Mouse (Mus musculus) spleen, adult 2 months (tissue): Measurements from ENCODE around the gene Klhdc8b. TPM values are rescaled to one million over a fixed set of nuclear protein-coding genes. Genes with fewer than 3 reads are reported as not detected.

Experiments used
- DNase-seq, 2 experiments: peaks; one replicate each; pipeline versions ENCODE4 v3.0.0 to v3.0.0-alpha.2; 2012 to 2021; ENCODE audit warnings: low spot score in 2 of 2, low read depth in 1 of 2
- H3K27ac ChIP-seq: fragments of 200-500 bp; 2 replicates; pipeline ENCODE4 v1.5.1; 2012; ENCODE audit warnings: low read length, inconsistent platforms; ENCODE audit not compliant: insufficient read depth
- H3K27me3 ChIP-seq: fragments of 200-500 bp; 2 replicates; pipeline ENCODE4 v1.6.1; 2012; ENCODE audit warnings: mild to moderate bottlenecking, moderate library complexity, low read length, inconsistent platforms; ENCODE audit not compliant: control insufficient read depth, insufficient read depth
- H3K36me3 ChIP-seq: fragments of 200-500 bp; 2 replicates; pipeline ENCODE4 v1.6.1; 2012; ENCODE audit warnings: mild to moderate bottlenecking, low read length, inconsistent platforms; ENCODE audit not compliant: control insufficient read depth, insufficient read depth
- H3K4me1 ChIP-seq: fragments of 200-500 bp; 2 replicates; pipeline ENCODE4 v1.6.1; 2011; ENCODE audit warnings: inconsistent platforms; ENCODE audit not compliant: control insufficient read depth, insufficient read depth, insufficient read length
- H3K4me3 ChIP-seq: fragments of 200-500 bp; 2 replicates; pipeline ENCODE4 v1.5.1; 2011; ENCODE audit warnings: mild to moderate bottlenecking, inconsistent platforms; ENCODE audit not compliant: insufficient read depth, insufficient read length; ENCODE audit errors: extremely low read depth
- CTCF ChIP-seq: fragments of 200-500 bp; IDR thresholded peaks from 2 replicates; pipeline ENCODE4 v1.5.1; 2011; ENCODE audit warnings: mild to moderate bottlenecking, inconsistent platforms; ENCODE audit not compliant: insufficient read depth, insufficient read length, insufficient replicate concordance; ENCODE audit errors: extremely low read depth
- POLR2A ChIP-seq: fragments of 200-500 bp; IDR thresholded peaks from 2 replicates; pipeline ENCODE4 v1.6.1; 2011; ENCODE audit warnings: low read depth, low read length, inconsistent platforms
- WGBS: fragments of 180-500 bp; shearing (Covaris S2); methylation state at CpG from one replicate; pipeline ENCODE4 v1.1.7; 2018; 5-methylcytosine and 5-hydroxymethylcytosine counted together
- polyA plus RNA-seq: library from polyadenylated mRNA; depleted of rRNA; stranded (reverse); fragments of >200 nt; gene quantifications from 2 replicates; pipeline ENCODE4 v1.2.3, GENCODE M21; 2012; rRNA removed

The Klhdc8b gene
- polyA plus RNA-seq: 22.2 and 23.7 TPM in 2 replicates

GRCm38 (mm10) chr9:108461181-108461631, at the start of gene Klhdc8b:
Klhdc8b (minus strand) TSS chr9:108461581.
- WGBS: 34% methylated on average over 11 of the region's 11 CpGs
- H3K27ac ChIP-seq: peak within 1 kb of the TSS; percentile 71
- H3K4me3 ChIP-seq: peak within 1 kb of the TSS; percentile 83
- TF ChIP-seq CTCF: no peak
- TF ChIP-seq POLR2A: no peak
- no peaks in the 10 kb centered on the region for H3K27me3 ChIP-seq
- H3K4me1 ChIP-seq: peaks cover 7% of the 10 kb centered on the region; the same call in 1 of the 2 replicates
- H3K36me3 ChIP-seq: peaks cover 20% of the 10 kb centered on the region
- DNase-seq: no peak

- Histone ChIP-seq H3K4me1 (peaks cover 9% of the 10 kb centered on the region; the same call in 1 of the 2 replicates), H3K27me3 (no peaks in the 10 kb centered on the region), H3K4me3 (no peak overlapping the region), H3K27ac (no peak overlapping the region), H3K36me3 (peaks cover 23% of the 10 kb centered on the region)
- no peak for DNase-seq
- WGBS: 88% methylated on average over 7 of the region's 7 CpGs
- TF ChIP-seq CTCF (no peak), POLR2A (no peak)
Measured at GRCm38 (mm10) chr9:108508776-108509175, 47.4 kb upstream of the Klhdc8b start.

- Histone ChIP-seq H3K27ac (peak within 1 kb of the TSS; percentile 80), H3K27me3 (no peaks in the 10 kb centered on the region), H3K4me1 (peaks cover 9% of the 10 kb centered on the region; the same call in 1 of the 2 replicates), H3K4me3 (peak within 1 kb of the TSS; percentile 82), H3K36me3 (peaks cover 17% of the 10 kb centered on the region)
- peak; percentile 89 to 92 for DNase-seq
- TF ChIP-seq POLR2A (peak; percentile 56; the same call in 1 of the 2 replicates), CTCF (no peak)
- under 1% methylated on average over 37 of the region's 37 CpGs for WGBS
Measured at GRCm38 (mm10) chr9:108507619-108508434, 46.4 kb upstream of the Klhdc8b start, which contains the start of gene Qars. Qars (plus strand) TSS chr9:108507706.

- DNase-seq: no peak
- peaks cover 9% of the 10 kb centered on the region; the same call in 1 of the 2 replicates for H3K4me1 ChIP-seq
- no peaks in the 10 kb centered on the region for H3K27me3 ChIP-seq
- peaks cover 17% of the 10 kb centered on the region for H3K36me3 ChIP-seq
- 91% methylated on average over 7 of the region's 7 CpGs for WGBS
- no peak overlapping the region for H3K4me3 ChIP-seq
- no peak overlapping the region for H3K27ac ChIP-seq
- TF ChIP-seq CTCF (no peak), POLR2A (no peak)
Measured at GRCm38 (mm10) chr9:108506901-108507300, 45.5 kb upstream of the Klhdc8b start.

GRCm38 (mm10) chr9:108499943-108500342, 38.6 kb upstream of the Klhdc8b start:
- DNase-seq: no peak
- Histone ChIP-seq H3K36me3 (peaks cover 71% of the 10 kb centered on the region), H3K27ac (no peak overlapping the region), H3K4me3 (no peak overlapping the region), H3K27me3 (no peaks in the 10 kb centered on the region), H3K4me1 (no peaks in the 10 kb centered on the region)
- 97% methylated on average over 15 of the region's 15 CpGs for WGBS
- TF ChIP-seq POLR2A (no peak), CTCF (no peak)

GRCm38 (mm10) chr9:108499231-108499630, 37.9 kb upstream of the Klhdc8b start:
- Histone ChIP-seq H3K27me3 (no peaks in the 10 kb centered on the region), H3K27ac (no peak overlapping the region), H3K36me3 (peaks cover 78% of the 10 kb centered on the region), H3K4me1 (no peaks in the 10 kb centered on the region), H3K4me3 (no peak overlapping the region)
- 97% methylated on average over 7 of the region's 7 CpGs for whole genome bisulfite sequencing
- no peak for DNase-seq
- TF ChIP-seq CTCF: no peak
- no peak for TF ChIP-seq POLR2A

GRCm38 (mm10) chr9:108494905-108495304, 33.5 kb upstream of the Klhdc8b start:
- WGBS: 81% methylated on average over 10 of the region's 10 CpGs
- H3K4me3 ChIP-seq: no peak overlapping the region
- H3K36me3 ChIP-seq: peaks cover 66% of the 10 kb centered on the region
- no peaks in the 10 kb centered on the region for H3K27me3 ChIP-seq
- DNase-seq: no peak
- H3K4me1 ChIP-seq: peaks cover 11% of the 10 kb centered on the region; the same call in 1 of the 2 replicates
- no peak for TF ChIP-seq POLR2A
- no peak for TF ChIP-seq CTCF
- no peak overlapping the region for H3K27ac ChIP-seq
